Mouse (Mus musculus): ENCODE measurements at regions not wholly inside any gene's neighbourhood (a gene's known extent, or its start where the extent isn't known, plus 50 kb on each side); places are given as distances from the start of the nearest gene placed in this dataset.

DNA sequence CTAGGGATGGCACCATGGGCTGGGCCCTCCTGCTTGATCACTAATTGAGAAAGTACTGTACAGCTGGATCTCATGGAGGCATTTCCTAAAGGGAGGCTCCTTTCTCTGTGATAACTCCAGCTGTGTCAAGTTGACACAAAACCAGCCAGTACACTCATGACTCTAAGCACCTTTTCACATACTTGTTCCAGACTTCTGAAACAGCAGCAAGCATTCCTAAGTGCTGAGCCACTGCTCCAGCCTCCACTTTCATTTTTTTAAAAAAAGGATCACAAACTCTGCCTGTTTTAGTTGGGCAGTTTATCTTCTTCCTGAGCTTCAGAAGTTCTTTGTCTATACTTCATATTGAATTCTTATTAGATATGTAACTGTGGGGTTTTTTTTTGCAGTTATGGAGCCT, 56.0 kb upstream of the Gpc4 start:
- intact Hi-C loops (cut with DNase I) = loop anchor here (10.0 kb wide), 1 partner anchor 56 kb away; the partner anchor contains the start of gene Gpc4

DNA sequence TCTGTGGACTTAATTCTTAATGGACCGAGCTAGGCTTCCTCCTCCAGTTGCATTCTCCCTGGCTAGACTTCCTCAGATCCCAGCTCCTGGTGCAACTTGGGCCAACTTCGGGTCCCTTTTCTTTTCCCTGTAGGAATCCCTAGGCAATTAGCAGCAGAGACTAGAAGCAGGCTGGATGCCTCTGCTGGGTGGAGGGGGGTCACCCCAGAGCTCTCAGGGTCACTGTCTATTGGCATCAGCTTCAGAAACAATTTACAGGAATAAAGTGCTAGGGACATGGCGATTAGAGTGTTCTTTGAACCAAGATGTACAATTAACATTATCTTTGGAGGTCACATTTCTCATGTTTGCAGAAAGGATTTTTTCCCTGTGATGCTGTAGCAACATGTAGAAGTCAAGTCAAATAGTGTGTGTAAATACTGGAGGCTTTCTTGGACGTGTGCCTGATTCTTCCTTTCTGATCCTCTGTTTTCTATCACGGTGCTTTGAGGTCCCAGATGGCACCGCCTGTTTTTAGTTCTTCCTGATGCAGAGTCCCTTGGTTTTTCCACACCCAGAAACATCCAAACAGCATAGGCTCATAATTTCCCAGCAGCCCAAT, 52.2 kb upstream of the Gpc4 start:
- intact Hi-C loops (cut with DNase I) = no loop called here
- DNase-seq (ENCODE audit: extremely low spot score in 1 of 2, low spot score in 2 of 2) = no peak

More for the DNA sequence above, 56.0 kb upstream of the Gpc4 start:
- no peak for DNase-seq (ENCODE audit: extremely low spot score in 1 of 2, low spot score in 2 of 2)

All from left cerebral cortex, postnatal 10 days (tissue).